Mouse (Mus musculus) neural tube, embryonic 14.5 days (tissue): ENCODE measurements around the gene Gm45713. TPM values are rescaled to one million over a fixed set of nuclear protein-coding genes. Genes with fewer than 3 reads are reported as not detected.
A peak's percentile ranks its signal among the peaks of the same experiment; 100 is the strongest.
"Not testable (repeated sequence)": the region's sequence is repeated elsewhere in the genome, so short reads cannot be mapped to it uniquely, and the experiment has no call there.

Experiments
- ATAC-seq: fragments of 200-750 bp; cut with Nextera tagmentation; 2 replicates; pipeline ENCODE4 v1.8.0; 2017; ENCODE audit warnings: low read depth, mild to moderate bottlenecking, moderate TSS enrichment, moderate library complexity
- H3K27ac ChIP-seq: fragments of 300-500 bp; sonication (generic); 2 replicates; pipeline ENCODE4 v1.5.1; 2014; ENCODE audit warnings: low read depth, mild to moderate bottlenecking, control low read depth, low read length, moderate library complexity, mixed read lengths
- H3K27me3 ChIP-seq: fragments of 300-500 bp; sonication (generic); 2 replicates; pipeline ENCODE4 v1.6.1; 2014; ENCODE audit warnings: low read length; ENCODE audit not compliant: control insufficient read depth, insufficient read depth
- H3K36me3 ChIP-seq: fragments of 300-500 bp; sonication (generic); 2 replicates; pipeline ENCODE4 v1.6.1; 2014; ENCODE audit warnings: low read length, mixed read lengths; ENCODE audit not compliant: control insufficient read depth, insufficient read depth
- H3K4me1 ChIP-seq: fragments of 300-500 bp; sonication (generic); 2 replicates; pipeline ENCODE4 v1.6.1; 2014; ENCODE audit warnings: low read length; ENCODE audit not compliant: control insufficient read depth, insufficient read depth
- H3K4me2 ChIP-seq: fragments of 300-500 bp; sonication (generic); 2 replicates; pipeline ENCODE4 v1.6.1; 2014; ENCODE audit warnings: mild to moderate bottlenecking, low read depth, low read length, control low read depth
- H3K4me3 ChIP-seq: fragments of 300-500 bp; sonication (generic); 2 replicates; pipeline ENCODE4 v1.5.1; 2014; ENCODE audit warnings: low read depth, low read length, control low read depth, mixed read lengths
- H3K9ac ChIP-seq: fragments of 300-500 bp; sonication (generic); replicated peaks from 2 replicates; pipeline ENCODE4 v1.6.1; 2014; ENCODE audit warnings: low read depth, mild to moderate bottlenecking, control low read depth, low read length, mixed read lengths
- H3K9me3 ChIP-seq: fragments of 300-500 bp; sonication (generic); 2 replicates; pipeline ENCODE4 v1.6.1; 2016; ENCODE audit warnings: low read length; ENCODE audit not compliant: control insufficient read depth
- WGBS: fragments of 180-500 bp; shearing (Covaris S2); extraction: QIAGEN DNeasy Blood & Tissue Kit; methylation state at CpG from one replicate; pipeline ENCODE4 v1.1.7; 2014; 5-methylcytosine and 5-hydroxymethylcytosine counted together
- polyA plus RNA-seq: library from polyadenylated mRNA; unstranded; fragments of >200 nt; fragmentation: Nextera tagmentation; extraction: Ambion mirVana; gene quantifications from 2 replicates; pipeline ENCODE4 v1.2.1, GENCODE M21; 2014

Gm45713 gene
- polyA plus RNA-seq, 1 experiment from 2014 or later = not detected

DNA sequence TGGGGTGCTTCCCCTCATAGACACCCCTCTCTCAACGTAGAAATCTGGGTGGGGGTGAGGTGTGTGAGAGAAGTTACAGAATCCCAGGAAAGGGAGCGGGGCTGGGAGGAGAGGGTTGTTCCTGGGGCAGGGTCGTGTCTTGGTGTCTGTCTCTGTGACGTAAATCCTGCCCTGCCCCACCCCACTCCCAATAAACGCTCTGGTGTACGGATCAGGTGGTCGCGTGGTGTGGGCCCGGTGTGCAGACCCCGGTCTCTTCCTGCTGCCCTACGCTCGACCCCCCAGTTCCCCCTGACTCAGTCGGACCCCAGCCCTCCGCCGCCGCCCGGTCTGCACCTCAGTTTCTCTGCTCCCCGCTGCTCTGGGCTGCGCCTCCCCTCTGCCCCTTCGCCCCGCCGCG, 39.9 kb upstream of the Gm45713 start:
- H3K36me3 ChIP-seq = no peaks in the 10 kb centered on the region
- H3K27ac ChIP-seq = no peak overlapping the region
- peak overlapping the region; percentile 16; the same call in 1 of the 2 replicates for H3K4me2 ChIP-seq
- WGBS = 2% methylated on average over 22 of the region's 23 CpGs
- H3K9me3 ChIP-seq = no peaks in the 10 kb centered on the region
- peaks cover 54% of the 10 kb centered on the region for H3K27me3 ChIP-seq
- no peak overlapping the region; the same call in 1 of the 2 replicates for H3K4me3 ChIP-seq
- no peaks in the 10 kb centered on the region for H3K4me1 ChIP-seq
- no peak overlapping the region for H3K9ac ChIP-seq
- ATAC-seq = no peak

DNA sequence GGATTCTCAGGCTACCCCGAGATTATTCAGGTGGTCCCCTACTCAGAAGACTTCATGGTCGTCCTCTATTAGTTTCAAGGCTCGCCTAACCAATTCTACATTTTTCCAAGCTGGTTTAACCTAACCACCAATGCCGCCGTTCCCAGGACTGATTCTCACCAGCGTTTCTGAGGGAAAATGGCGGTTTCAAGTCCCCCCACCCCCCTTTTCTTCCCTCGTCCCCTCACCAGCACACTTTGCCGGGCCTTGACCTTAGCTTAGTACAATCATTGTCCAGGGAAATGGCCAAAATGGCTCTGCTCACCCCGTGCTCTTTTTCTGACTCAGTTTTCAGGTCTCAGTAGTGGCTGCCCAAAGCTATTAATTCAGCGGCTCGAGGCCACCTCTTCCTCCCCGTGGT, 39.4 kb upstream of the Gm45713 start:
- Histone ChIP-seq H3K9me3 (no peaks in the 10 kb centered on the region), H3K4me3 (no peak overlapping the region), H3K36me3 (no peaks in the 10 kb centered on the region), H3K4me2 (no peak overlapping the region), H3K27ac (no peak overlapping the region), H3K4me1 (no peaks in the 10 kb centered on the region), H3K9ac (no peak overlapping the region), H3K27me3 (peaks cover 49% of the 10 kb centered on the region)
- WGBS = 3% methylated on average over 13 of the region's 13 CpGs
- ATAC-seq = no peak

DNA sequence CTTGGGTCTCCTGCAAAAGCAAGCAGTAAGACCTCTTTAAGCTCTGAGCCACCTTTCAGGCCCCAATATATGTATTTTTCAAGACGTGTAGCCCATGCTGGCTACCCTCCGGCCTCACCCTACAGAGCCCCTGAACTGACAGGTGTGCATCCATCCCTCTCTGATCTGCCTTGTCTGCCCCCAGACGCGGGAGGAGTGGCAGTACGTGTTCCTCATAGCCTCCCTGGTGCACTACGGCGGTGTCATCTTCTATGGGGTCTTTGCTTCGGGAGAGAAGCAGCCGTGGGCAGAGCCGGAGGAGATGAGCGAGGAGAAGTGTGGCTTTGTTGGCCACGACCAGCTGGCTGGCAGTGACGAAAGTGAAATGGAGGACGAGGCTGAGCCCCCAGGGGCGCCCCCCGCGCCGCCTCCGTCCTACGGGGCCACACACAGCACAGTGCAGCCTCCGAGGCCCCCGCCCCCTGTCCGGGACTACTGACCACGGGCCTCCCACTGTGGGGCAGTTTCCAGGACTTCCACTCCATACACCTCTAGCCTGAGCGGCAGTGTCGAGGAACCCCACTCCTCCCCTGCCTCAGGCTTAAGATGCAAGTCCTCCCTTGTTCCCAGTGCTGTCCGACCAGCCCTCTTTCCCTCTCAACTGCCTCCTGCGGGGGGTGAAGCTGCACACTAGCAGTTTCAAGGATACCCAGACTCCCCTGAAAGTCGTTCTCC, 38.7 kb upstream of the Gm45713 start:
- no peaks in the 10 kb centered on the region for H3K4me1 ChIP-seq
- H3K4me2 ChIP-seq = no peak overlapping the region
- no peak overlapping the region for H3K27ac ChIP-seq
- H3K36me3 ChIP-seq = no peaks in the 10 kb centered on the region
- 3% methylated on average over 29 of the region's 29 CpGs for WGBS
- H3K4me3 ChIP-seq = no peak overlapping the region
- ATAC-seq = peak; percentile 46; the same call in 1 of the 2 replicates
- H3K9me3 ChIP-seq = no peaks in the 10 kb centered on the region
- peaks cover 43% of the 10 kb centered on the region for H3K27me3 ChIP-seq
- no peak overlapping the region for H3K9ac ChIP-seq

DNA sequence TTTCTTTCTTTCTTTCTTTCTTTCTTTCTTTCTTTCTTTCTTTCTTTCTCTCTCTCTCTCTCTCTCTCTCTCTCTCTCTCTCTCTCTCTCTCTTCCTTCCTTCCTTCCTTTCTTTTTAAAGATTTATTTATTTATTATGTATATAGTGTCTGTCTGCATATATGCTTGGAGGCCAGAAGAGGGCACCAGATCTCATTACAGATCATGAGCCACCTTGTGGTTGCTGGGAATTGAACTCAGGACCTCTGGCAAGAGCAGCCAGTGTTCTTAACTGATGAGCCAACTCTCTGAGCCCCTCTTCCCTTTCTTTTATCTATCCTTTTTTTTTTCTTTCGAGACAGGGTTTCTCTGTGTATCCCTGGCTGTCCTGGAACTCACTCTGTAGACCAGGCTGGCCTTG, 37.7 kb upstream of the Gm45713 start:
- not testable (repeated sequence) for H3K27ac ChIP-seq, H3K9ac ChIP-seq, H3K4me1 ChIP-seq, H3K4me3 ChIP-seq, H3K4me2 ChIP-seq, H3K36me3 ChIP-seq, ATAC-seq, H3K9me3 ChIP-seq
- peaks cover 43% of the 10 kb centered on the region for H3K27me3 ChIP-seq
- 69% methylated on average over 1 of the region's 1 CpGs for WGBS

DNA sequence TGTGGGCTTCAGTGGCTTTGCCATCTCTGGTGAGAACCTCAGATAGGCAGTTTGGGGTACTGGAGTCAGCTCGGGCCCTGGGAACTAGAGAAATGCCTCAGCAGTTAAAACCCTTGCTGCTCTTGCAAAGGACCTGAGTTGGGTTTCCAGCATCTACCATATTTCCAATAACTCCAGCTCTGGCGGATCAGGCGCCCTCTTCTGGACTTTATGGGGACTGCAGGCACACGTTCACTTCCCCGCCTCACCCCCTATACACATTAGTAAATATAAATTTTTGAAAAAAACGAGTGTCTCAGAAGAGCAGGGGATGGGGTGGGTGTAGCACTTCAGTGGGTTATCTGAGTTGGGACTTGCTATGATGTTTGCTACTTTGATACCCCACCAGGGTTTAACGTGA, 36.9 kb upstream of the Gm45713 start:
- Histone ChIP-seq H3K27me3 (peaks cover 42% of the 10 kb centered on the region), H3K4me2 (no peak overlapping the region), H3K27ac (no peak overlapping the region), H3K4me1 (no peaks in the 10 kb centered on the region), H3K9me3 (no peaks in the 10 kb centered on the region), H3K4me3 (no peak overlapping the region), H3K36me3 (no peaks in the 10 kb centered on the region), H3K9ac (no peak overlapping the region)
- WGBS = 58% methylated on average over 7 of the region's 7 CpGs
- no peak for ATAC-seq

DNA sequence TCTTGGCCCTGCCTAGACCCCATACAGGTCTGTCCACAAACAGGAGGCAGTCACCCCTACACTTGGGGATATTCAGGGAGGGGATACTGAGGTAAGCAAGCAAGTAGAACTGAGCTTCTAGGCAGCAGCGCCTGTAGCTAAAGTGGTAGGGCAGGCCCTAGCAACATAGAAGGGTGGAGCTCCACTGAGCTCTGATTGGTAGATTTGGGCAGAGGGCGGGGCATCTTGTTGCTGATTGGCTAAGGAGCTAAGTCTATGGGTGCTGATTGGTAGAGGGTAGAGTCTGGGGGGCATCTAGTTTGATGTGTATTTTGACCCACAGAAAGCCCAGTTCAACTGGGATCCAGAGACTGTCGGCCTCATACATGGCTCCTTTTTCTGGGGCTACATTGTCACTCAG, 33.5 kb upstream of the Gm45713 start:
- Histone ChIP-seq H3K27ac (no peak overlapping the region), H3K4me1 (no peaks in the 10 kb centered on the region), H3K27me3 (peaks cover 47% of the 10 kb centered on the region), H3K9me3 (no peaks in the 10 kb centered on the region), H3K4me2 (no peak overlapping the region), H3K9ac (no peak overlapping the region), H3K4me3 (no peak overlapping the region), H3K36me3 (no peaks in the 10 kb centered on the region)
- no peak for ATAC-seq
- WGBS = 89% methylated on average over 3 of the region's 3 CpGs

DNA sequence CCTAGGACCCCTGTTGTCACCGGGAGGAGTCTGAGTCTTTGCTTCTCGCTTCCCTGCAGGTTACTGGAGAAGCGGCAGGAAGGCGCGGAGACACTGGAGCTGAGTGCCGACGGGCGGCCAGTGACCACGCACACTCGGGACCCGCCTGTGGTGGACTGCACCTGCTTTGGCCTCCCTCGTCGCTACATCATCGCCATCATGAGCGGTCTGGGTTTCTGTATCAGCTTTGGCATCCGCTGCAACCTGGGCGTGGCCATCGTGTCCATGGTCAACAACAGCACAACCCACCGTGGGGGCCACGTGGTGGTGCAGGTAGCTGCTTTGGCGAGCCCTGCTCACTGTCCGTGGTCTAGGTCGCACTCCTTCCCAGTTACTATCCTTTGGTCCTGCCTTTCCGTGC, 32.6 kb upstream of the Gm45713 start:
- Histone ChIP-seq H3K27me3 (peaks cover 50% of the 10 kb centered on the region), H3K4me3 (peak overlapping the region; percentile 11; the same call in 1 of the 2 replicates), H3K36me3 (no peaks in the 10 kb centered on the region), H3K9ac (no peak overlapping the region), H3K4me2 (peak overlapping the region; percentile 11; the same call in 1 of the 2 replicates), H3K4me1 (no peaks in the 10 kb centered on the region), H3K9me3 (no peaks in the 10 kb centered on the region), H3K27ac (no peak overlapping the region)
- no peak for ATAC-seq
- WGBS = 2% methylated on average over 24 of the region's 24 CpGs

- peak overlapping the region; percentile 11; the same call in 1 of the 2 replicates for H3K4me2 ChIP-seq
These were observed 31.9 kb upstream of the Gm45713 start for GRCm38 (mm10) chr7:45167761-45168445.

DNA sequence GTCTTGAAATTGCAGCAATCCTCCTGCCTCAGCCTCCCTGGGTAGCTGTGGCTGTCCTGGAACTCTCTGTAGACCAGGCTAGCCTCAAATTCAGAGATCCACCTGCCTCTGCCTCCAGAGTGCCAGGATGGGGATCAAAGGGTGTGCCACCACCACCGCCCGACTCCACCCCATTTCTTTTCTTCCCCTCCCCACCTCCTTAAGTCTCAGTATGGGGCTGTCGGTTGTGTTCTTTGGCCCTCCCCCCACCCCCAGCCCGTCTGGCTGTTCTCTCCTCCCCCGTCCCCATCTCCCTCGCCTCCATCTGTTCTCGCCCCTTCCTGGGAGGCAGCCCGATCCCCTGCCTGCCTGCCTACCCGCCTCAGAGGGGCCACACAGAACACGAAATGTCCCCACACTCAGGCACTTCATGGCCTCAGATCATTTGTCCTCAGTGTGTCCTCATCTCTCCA, 30.9 kb upstream of the Gm45713 start:
- H3K36me3 ChIP-seq = no peaks in the 10 kb centered on the region
- H3K27ac ChIP-seq = no peak overlapping the region
- 25% methylated on average over 10 of the region's 10 CpGs for WGBS
- H3K4me1 ChIP-seq = no peaks in the 10 kb centered on the region
- no peak overlapping the region for H3K9ac ChIP-seq
- H3K27me3 ChIP-seq = peaks cover 58% of the 10 kb centered on the region
- no peak overlapping the region for H3K4me3 ChIP-seq
- H3K4me2 ChIP-seq = no peak overlapping the region
- ATAC-seq = no peak
- no peaks in the 10 kb centered on the region for H3K9me3 ChIP-seq

More at GRCm38 (mm10) chr7:45167761-45168445, 31.9 kb upstream of the Gm45713 start:
- H3K4me3 ChIP-seq = no peak overlapping the region
- H3K27ac ChIP-seq = no peak overlapping the region
- H3K36me3 ChIP-seq = no peaks in the 10 kb centered on the region
- no peaks in the 10 kb centered on the region for H3K4me1 ChIP-seq
- no peak overlapping the region for H3K9ac ChIP-seq
- ATAC-seq = no peak
- no peaks in the 10 kb centered on the region for H3K9me3 ChIP-seq
- WGBS = 5% methylated on average over 19 of the region's 19 CpGs
- peaks cover 58% of the 10 kb centered on the region for H3K27me3 ChIP-seq
